Comparison of ENCODE assay signal across 26 mouse cellular contexts in the genomic region with DNA sequence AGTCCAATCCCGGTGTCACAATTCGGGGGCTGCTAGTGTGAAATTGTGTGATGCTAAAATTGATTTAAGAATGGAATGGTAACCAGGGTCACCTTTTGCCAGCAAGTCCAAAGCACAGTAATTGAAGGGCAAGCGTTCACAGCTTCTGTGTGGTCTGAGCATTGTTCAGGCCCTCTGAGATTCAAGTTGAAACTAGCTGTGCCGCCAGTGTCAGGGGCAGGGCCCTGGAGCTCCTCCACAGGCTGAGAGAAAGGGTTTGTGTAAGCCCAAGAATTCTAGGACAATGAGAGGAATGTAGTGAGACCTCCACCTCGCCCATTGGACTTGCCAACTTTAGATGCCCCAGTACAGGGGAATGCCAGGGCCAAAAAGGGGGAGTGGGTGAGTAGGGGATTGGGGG.
DNase-seq lines count a peak whose midpoint lies in the region; ATAC-seq and TF ChIP-seq lines count a peak whose summit lies in the region.
"Had no signal": no experiment of that assay in that cellular context is flagged by ENCODE, and none has a peak within 500 bp of the region (broad histone marks: within the 10 kb centered on the region; RNA-seq: fewer than 3 reads in every experiment).

No protein-coding gene starts in this region.

- ATAC-seq in stomach, embryonic 16.5 days (ENCODE audit: insufficient read depth, low FRiP score), result no peak
- no peak for ATAC-seq in stomach, postnatal 0 days (ENCODE audit: low FRiP score, low TSS enrichment)
- ATAC-seq: forebrain, embryonic 15.5 days; hindbrain, embryonic 16.5 days; intestine, embryonic 15.5 days had no signal

- H3K27me3 ChIP-seq in stomach, embryonic 16.5 days (ENCODE audit: control insufficient read depth, insufficient read depth, low read length), result no peaks in the 10 kb centered on the region
- no peaks in the 10 kb centered on the region for H3K27me3 ChIP-seq in stomach, postnatal 0 days (ENCODE audit: control insufficient read depth, insufficient read depth, low read length)
- H3K27me3 ChIP-seq in embryonic facial prominence, embryonic 10.5 days (replicated peaks; ENCODE audit: low read depth, poor library complexity, severe bottlenecking), result no peaks in the 10 kb centered on the region
- H3K27me3 ChIP-seq: embryonic facial prominence, embryonic 13.5 days; forebrain, embryonic 12.5 days; forebrain, embryonic 15.5 days; hindbrain, embryonic 13.5 days; intestine, embryonic 15.5 days had no signal

- H3K9me3 ChIP-seq in stomach, embryonic 16.5 days (replicated peaks; ENCODE audit: control insufficient read depth, low read length), result no peaks in the 10 kb centered on the region
- H3K9me3 ChIP-seq in stomach, postnatal 0 days (ENCODE audit: control insufficient read depth, low read length), result no peaks in the 10 kb centered on the region
- H3K9me3 ChIP-seq in embryonic facial prominence, embryonic 10.5 days, result no peaks in the 10 kb centered on the region
- H3K9me3 ChIP-seq: embryonic facial prominence, embryonic 13.5 days; forebrain, embryonic 12.5 days; forebrain, embryonic 15.5 days; G1E; hindbrain, embryonic 10.5 days; hindbrain, embryonic 13.5 days; intestine, embryonic 15.5 days had no signal

- 0 out of 2 replicates have a peak overlapping the region, but pooled peaks have one; percentile 27 for H3K27ac ChIP-seq in stomach, embryonic 16.5 days (ENCODE audit: low read length)
- no peak overlapping the region for H3K27ac ChIP-seq in stomach, postnatal 0 days (replicated peaks)
- no peak overlapping the region for H3K27ac ChIP-seq in embryonic facial prominence, embryonic 10.5 days (replicated peaks)
- H3K27ac ChIP-seq: embryonic facial prominence, embryonic 13.5 days; forebrain, embryonic 12.5 days; forebrain, embryonic 15.5 days; hindbrain, embryonic 10.5 days; hindbrain, embryonic 13.5 days; intestine, embryonic 15.5 days had no signal

- no peak overlapping the region for H3K4me3 ChIP-seq in stomach, embryonic 16.5 days (replicated peaks; ENCODE audit: low read length)
- H3K4me3 ChIP-seq in stomach, postnatal 0 days (ENCODE audit: low read depth, low read length), result no peak overlapping the region
- H3K4me3 ChIP-seq in embryonic facial prominence, embryonic 10.5 days, result no peak overlapping the region
- H3K4me3 ChIP-seq: embryonic facial prominence, embryonic 13.5 days; erythroblast, embryonic 14.5 days; forebrain, embryonic 12.5 days; forebrain, embryonic 15.5 days; hindbrain, embryonic 10.5 days; hindbrain, embryonic 13.5 days; intestine, embryonic 15.5 days had no signal

- no peak overlapping the region for H3K9ac ChIP-seq in stomach, embryonic 16.5 days (ENCODE audit: low read length)
- H3K9ac ChIP-seq in stomach, postnatal 0 days (ENCODE audit: low read length), result no peak overlapping the region
- H3K9ac ChIP-seq: embryonic facial prominence, embryonic 13.5 days; forebrain, embryonic 12.5 days; forebrain, embryonic 15.5 days; hindbrain, embryonic 13.5 days; intestine, embryonic 15.5 days had no signal

- no peak for TF ChIP-seq EP300 in stomach, postnatal 0 days (optimal IDR thresholded peaks at IDR 0.05)

- H3K36me3 ChIP-seq in stomach, embryonic 16.5 days (ENCODE audit: control insufficient read depth, insufficient read depth, low read length), result no peaks in the 10 kb centered on the region
- H3K36me3 ChIP-seq in stomach, postnatal 0 days (ENCODE audit: control insufficient read depth, insufficient read depth, low read length), result no peaks in the 10 kb centered on the region
- H3K36me3 ChIP-seq in embryonic facial prominence, embryonic 10.5 days (replicated peaks), result no peaks in the 10 kb centered on the region
- H3K36me3 ChIP-seq: embryonic facial prominence, embryonic 13.5 days; forebrain, embryonic 12.5 days; forebrain, embryonic 15.5 days; G1E; hindbrain, embryonic 10.5 days; hindbrain, embryonic 13.5 days; intestine, embryonic 15.5 days had no signal

- no peaks in the 10 kb centered on the region for H3K4me1 ChIP-seq in stomach, embryonic 16.5 days (ENCODE audit: control insufficient read depth, insufficient read depth, low read length)
- no peaks in the 10 kb centered on the region for H3K4me1 ChIP-seq in stomach, postnatal 0 days (replicated peaks; ENCODE audit: control insufficient read depth, insufficient read depth)
- H3K4me1 ChIP-seq in embryonic facial prominence, embryonic 10.5 days, result peaks cover 9% of the 10 kb centered on the region
- H3K4me1 ChIP-seq: embryonic facial prominence, embryonic 13.5 days; forebrain, embryonic 12.5 days; forebrain, embryonic 15.5 days; hindbrain, embryonic 13.5 days; intestine, embryonic 15.5 days had no signal

- H3K4me2 ChIP-seq in stomach, embryonic 16.5 days (ENCODE audit: low read depth, low read length), result no peak overlapping the region
- no peak overlapping the region for H3K4me2 ChIP-seq in stomach, postnatal 0 days (replicated peaks; ENCODE audit: low read depth)
- H3K4me2 ChIP-seq: embryonic facial prominence, embryonic 13.5 days; forebrain, embryonic 12.5 days; forebrain, embryonic 15.5 days; heart, embryonic 11.5 days; hindbrain, embryonic 13.5 days; intestine, embryonic 15.5 days had no signal

- WGBS in stomach, embryonic 16.5 days, result 64% methylated on average over 5 of the region's 5 CpGs
- WGBS in stomach, postnatal 0 days, result 64% methylated on average over 5 of the region's 5 CpGs
- WGBS in embryonic facial prominence, embryonic 10.5 days, result 71% methylated on average over 5 of the region's 5 CpGs

- no peak for DNase-seq in stomach, postnatal 0 days (ENCODE audit: low spot score)
- DNase-seq in Muller cell, postnatal 12 days (ENCODE audit: inconsistent ontology term), result peak; percentile 54
- peak; percentile 16 for DNase-seq in embryonic facial prominence, embryonic 10.5 days (ENCODE audit: low spot score)
- DNase-seq in layer of hippocampus, adult 18-20 months (ENCODE audit: low spot score in 2 of 2), result no peak
- DNase-seq in cerebellum, adult 9-10 months, result no peak
- DNase-seq: adrenal gland, postnatal 10 days; adrenal gland, postnatal 36 days; B cell, adult 2 months; cerebellum, adult 18-20 months; cerebellum, adult 9-11 months; cerebellum, postnatal 36 days; gastrocnemius, postnatal 10 days; gastrocnemius, postnatal 36 days; kidney, adult 11 months; kidney, adult 8-10 months had no signal

- TF ChIP-seq CTCF in stomach, postnatal 0 days (IDR thresholded peaks at IDR 0.05; ENCODE audit: low read depth), result no peak

Comparison
In these comparisons a context has a peak if more than half of its experiments do, and no peak if none do; other contexts are left out.
1. DNase-seq: peak in Muller cell, postnatal 12 days (single experiment) and embryonic facial prominence, embryonic 10.5 days (single experiment); none in stomach, postnatal 0 days (single experiment), layer of hippocampus, adult 18-20 months (0 of 2) and cerebellum, adult 9-10 months (single experiment).